Mouse (Mus musculus) right cerebral cortex, postnatal 25 days (tissue): Measurements from ENCODE around the gene Esp4.
"Not testable (repeated sequence)": the region's sequence is repeated elsewhere in the genome, so short reads cannot be mapped to it uniquely, and the experiment has no call there.

Source experiments
- DNase-seq: peaks from one replicate; pipeline ENCODE4 v3.0.0; 2022

The Esp4 gene

DNA sequence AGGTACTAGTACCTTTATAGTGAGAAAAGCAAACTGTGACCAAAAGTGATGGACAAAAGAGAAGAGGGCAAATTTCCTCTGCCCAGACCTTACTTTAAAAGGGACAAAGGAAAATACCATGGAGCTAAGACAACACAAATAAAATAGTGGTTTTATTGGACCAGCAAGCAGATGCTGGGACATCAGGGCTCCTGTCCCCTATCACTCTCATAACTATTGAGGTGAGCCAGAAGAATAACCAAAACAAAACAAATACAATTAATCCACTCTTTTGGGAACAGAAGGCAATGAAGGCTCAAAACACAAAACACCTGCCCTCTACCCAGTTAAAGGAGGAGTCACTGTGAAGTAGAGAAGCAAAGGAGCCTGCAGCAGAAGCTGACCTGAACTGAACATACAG lies at the start of gene Esp4:
Esp4 (plus strand) TSS at position 301 of the 400 bp plus-strand sequence.
- DNase-seq = no peak

DNA sequence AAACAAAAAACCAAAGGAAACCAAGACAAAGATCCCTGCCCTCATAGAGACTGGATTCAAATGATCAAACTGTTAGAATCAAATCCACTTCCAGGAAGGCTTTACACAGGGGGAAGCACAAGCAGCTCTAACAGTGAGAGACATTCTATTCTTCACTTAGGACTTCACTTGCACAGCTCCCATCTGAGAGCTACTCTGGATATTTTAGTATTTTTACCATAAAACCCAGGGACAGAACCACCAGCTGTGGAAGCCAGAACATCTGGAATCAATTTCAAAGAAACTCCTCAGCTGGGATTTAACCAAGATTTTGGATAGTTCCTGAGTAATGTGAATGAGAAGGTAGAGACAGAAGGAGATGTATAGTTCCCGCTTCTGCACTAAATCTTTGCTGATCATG lies 44.9 kb upstream of the Esp4 start:
- no peak for DNase-seq

DNA sequence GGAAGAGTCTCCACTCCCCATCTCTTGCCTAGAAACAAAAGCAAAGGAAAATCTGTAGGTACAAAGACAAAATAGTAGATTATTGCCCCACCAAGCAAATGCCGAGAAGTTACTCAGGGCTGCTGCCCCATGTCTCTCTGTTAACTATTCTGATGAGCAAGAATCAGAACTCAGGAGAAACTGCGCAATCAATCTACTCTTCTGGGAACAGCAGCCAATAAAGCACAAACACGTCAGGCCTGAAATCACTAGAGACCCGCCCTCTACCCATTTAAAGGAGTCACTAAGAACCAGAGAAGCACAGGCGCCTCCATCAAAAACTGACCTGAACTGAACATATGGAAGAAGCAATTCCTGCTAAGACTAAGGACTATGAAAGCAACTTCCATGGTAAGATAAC lies 37.2 kb upstream of the Esp4 start, which contains the start of gene Esp6:
Esp6 (plus strand) TSS at position 301 of the 400 bp plus-strand sequence.
- no peak for DNase-seq

DNA sequence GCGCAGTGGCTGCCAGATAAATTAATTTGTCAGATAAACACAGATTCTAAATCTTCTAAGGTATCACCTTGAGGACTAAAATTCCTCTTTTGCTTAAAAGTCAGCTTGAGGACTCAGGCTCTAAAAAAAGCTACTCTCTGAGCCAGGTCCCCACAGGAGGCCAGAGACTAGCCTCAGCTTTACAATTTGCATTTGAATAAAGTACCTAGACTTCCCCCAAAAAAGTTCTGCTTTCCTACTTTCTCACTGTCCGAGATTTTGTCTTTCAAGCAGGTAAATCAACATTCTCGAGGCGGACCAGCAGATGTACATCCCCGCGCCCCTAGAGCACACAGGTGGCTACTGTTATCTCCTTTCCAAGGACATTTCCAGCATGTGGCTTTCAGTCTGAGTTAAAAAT lies 14.5 kb upstream of the Esp4 start:
- DNase-seq = not testable (repeated sequence)

DNA sequence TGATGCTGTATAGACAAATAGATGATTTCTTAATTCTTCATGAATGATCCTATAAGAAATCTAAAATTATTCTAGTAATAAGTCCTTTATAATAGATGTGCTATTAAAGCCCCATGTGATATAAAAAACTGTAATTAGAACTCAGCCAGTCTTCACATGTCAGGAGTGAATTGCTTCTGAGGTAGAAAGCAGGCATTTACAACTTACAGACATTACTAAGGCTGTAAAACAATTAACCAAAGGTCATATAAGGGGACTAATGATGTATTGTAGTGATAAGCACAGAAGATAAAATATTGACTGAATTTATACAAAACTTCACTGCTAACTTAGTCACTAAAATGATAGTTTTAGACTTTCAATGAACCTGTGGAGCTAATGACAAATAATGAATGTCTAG lies 7.1 kb upstream of the Esp4 start:
- no peak for DNase-seq

DNA sequence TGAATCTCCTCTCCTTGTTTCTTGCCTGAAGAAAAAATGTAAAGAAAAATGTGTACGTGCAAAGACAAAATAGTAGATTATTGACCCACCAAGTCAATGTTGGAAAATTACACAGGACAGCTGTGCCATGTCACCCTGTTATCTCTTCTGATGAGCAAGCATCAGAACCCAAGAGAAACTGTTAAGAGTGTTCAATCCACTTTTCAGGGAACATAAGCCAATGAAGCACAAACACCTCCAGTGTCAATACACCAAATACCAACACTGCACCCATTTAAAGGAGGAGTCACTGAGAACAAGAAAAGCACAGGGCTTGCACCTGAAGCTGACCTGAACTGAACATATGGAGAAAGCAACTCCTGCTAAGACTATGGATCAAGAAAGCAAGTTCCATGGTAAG lies 33.4 kb downstream of the Esp4 start, which contains the start of gene Esp3:
Esp3 (plus strand) TSS at position 301 of the 400 bp plus-strand sequence.
- not testable (repeated sequence) for DNase-seq
